Mouse (Mus musculus) C2C12 (cell line): Measurements from ENCODE around the gene Aff3. TPM values are rescaled to one million over a fixed set of nuclear protein-coding genes. Genes with fewer than 3 reads are reported as not detected.

Experiments
- H3K27me3 ChIP-seq: one replicate; pipeline ENCODE4 v1.6.1; 2011; ENCODE audit not compliant: control insufficient read depth, insufficient read depth, insufficient read length
- H3K36me3 ChIP-seq: one replicate; pipeline ENCODE4 v1.6.1; 2011; ENCODE audit not compliant: control insufficient read depth, insufficient read depth
- H3K4me3 ChIP-seq: one replicate; pipeline ENCODE4 v1.5.1; 2011; ENCODE audit warnings: mild to moderate bottlenecking, control low read depth; ENCODE audit not compliant: poor library complexity, insufficient read depth, severe bottlenecking
- H3K79me2 ChIP-seq: one replicate; pipeline ENCODE4 v1.6.1; 2011; ENCODE audit not compliant: control insufficient read depth, insufficient read depth
- H3K79me3 ChIP-seq: one replicate; pipeline ENCODE4 v1.6.1; 2011; ENCODE audit warnings: low read depth, control low read depth
- H3ac ChIP-seq: one replicate; pipeline ENCODE3; 2011; ENCODE audit warnings: low read depth; ENCODE audit not compliant: control insufficient read depth, insufficient read length
- CEBPB ChIP-seq: IDR thresholded peaks from one replicate; pipeline ENCODE4 v1.6.1; 2011; ENCODE audit warnings: low read depth, mild to moderate bottlenecking, control low read depth, moderate library complexity
- CTCF ChIP-seq: IDR thresholded peaks from one replicate; pipeline ENCODE4 v1.5.1; 2011; ENCODE audit not compliant: control insufficient read depth, insufficient read depth, insufficient read length
- FOSL1 ChIP-seq: IDR thresholded peaks from one replicate; pipeline ENCODE4 v1.8.0; 2011; ENCODE audit warnings: mild to moderate bottlenecking, low read length; ENCODE audit not compliant: poor library complexity, insufficient read depth, severe bottlenecking
- MAX ChIP-seq: IDR thresholded peaks from one replicate; pipeline ENCODE4 v1.6.1; 2011; ENCODE audit warnings: mild to moderate bottlenecking, control low read depth
- MYOD1 ChIP-seq: IDR thresholded peaks from one replicate; pipeline ENCODE4 v1.6.1; 2011; ENCODE audit warnings: low read depth; ENCODE audit not compliant: control insufficient read depth, insufficient read length
- MYOG ChIP-seq: IDR thresholded peaks from one replicate; pipeline ENCODE4 v1.6.1; 2011; ENCODE audit not compliant: control insufficient read depth, insufficient read length; ENCODE audit errors: extremely low read depth
- USF1 ChIP-seq: IDR thresholded peaks from one replicate; pipeline ENCODE4 v1.6.1; 2011; ENCODE audit warnings: low read depth, mild to moderate bottlenecking, control low read depth, moderate library complexity
- polyA plus RNA-seq: library from polyadenylated mRNA; unstranded; fragments of >200 nt; fragmentation: generic; extraction: Trizol; gene quantifications from one replicate; pipeline ENCODE4 v1.2.1, GENCODE M21; 2012; ENCODE audit warnings: missing spikeins

The Aff3 gene
- polyA plus RNA-seq, 1 experiment: not detected

DNA sequence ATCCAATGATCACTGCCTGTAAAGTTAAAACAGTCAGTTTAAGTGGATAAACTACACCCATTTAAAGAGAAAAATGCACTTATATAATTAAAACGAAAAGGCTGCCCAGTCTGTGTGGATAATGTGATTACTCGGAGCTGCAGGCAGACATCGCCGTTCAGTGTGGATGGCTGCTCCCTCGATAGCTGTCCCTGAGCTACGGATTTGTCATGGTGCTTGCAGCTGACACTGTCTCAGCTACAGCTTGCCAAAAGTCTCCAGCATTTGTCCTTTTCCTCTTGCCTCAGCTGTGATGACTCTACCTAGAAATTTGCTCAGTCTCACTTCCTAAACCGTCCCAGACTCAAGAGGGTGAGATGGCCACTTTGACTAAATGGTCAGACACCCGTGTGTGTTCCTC is 401.5 kb downstream of the Aff3 start:
- no peak for TF ChIP-seq MYOD1
- no peak for TF ChIP-seq CEBPB
- no peak for TF ChIP-seq FOSL1
- no peak for TF ChIP-seq USF1
- no peak for TF ChIP-seq CTCF
- TF ChIP-seq MAX: no peak
- no peak for TF ChIP-seq MYOG
- no peaks in the 10 kb centered on the region for H3K79me2 ChIP-seq
- no peak overlapping the region for H3K4me3 ChIP-seq
- no peaks in the 10 kb centered on the region for H3K36me3 ChIP-seq
- H3ac ChIP-seq: no peak overlapping the region
- H3K27me3 ChIP-seq: no peaks in the 10 kb centered on the region
- no peaks in the 10 kb centered on the region for H3K79me3 ChIP-seq

DNA sequence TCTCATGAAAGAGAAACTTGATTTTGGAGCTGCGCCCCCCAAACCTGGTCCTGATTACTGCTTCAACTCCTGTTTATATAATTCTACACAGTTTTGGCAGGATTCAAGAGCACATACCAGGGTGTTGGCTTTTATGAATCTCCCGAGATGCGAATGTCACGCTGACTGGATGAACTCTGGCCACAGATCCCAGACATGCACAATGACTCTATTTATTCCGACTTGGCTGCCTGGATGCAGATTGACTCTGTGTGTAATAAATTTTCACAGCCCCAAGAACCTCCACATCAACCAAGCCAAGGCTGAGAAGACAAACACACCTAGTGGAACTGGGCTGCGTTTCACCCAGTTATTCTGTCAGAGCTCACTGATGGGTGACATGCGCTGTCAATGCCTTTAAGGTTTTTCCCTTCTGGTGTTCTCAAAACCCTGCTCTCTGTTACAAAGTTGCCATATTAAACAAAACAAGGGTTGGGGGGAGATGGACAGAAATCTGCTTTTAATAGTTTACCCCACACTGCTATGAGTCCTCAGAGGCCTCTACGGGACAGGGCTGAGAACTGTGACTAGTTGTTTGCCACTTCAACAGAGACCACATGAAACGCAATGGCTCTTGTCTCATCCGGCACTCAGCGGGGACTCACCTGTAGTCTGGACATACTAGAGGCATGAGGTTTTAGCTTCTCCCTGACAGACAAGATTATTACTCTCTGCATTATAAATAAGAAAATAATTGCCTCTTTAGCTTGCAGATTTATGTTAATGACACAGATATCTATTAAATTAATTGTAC is 402.2 kb downstream of the Aff3 start:
- Histone ChIP-seq H3K4me3 (no peak overlapping the region), H3ac (no peak overlapping the region), H3K36me3 (no peaks in the 10 kb centered on the region), H3K79me2 (no peaks in the 10 kb centered on the region), H3K27me3 (no peaks in the 10 kb centered on the region), H3K79me3 (no peaks in the 10 kb centered on the region)
- TF ChIP-seq MYOD1: no peak

DNA sequence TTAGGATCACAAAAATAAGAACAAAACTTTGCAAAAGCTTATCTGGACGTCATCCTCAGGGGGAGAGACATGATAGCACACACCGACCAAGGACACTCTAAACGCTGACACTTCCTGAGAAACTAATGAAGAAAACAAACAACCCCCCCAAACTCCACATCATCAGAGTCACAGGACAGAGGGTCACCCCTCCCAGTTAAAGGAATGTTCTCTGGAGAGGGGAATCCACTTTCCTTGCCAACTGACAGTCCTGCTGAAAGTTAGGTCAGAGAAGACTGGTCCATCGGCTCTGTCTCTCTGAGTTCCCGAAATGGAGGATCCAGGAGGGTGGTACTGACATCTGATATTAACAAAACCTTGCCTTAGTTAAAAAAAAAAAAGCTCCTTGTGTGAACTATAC is 403.7 kb downstream of the Aff3 start:
- Histone ChIP-seq H3K4me3 (no peak overlapping the region), H3ac (no peak overlapping the region), H3K79me3 (no peaks in the 10 kb centered on the region), H3K27me3 (no peaks in the 10 kb centered on the region), H3K79me2 (no peaks in the 10 kb centered on the region), H3K36me3 (no peaks in the 10 kb centered on the region)
- no peak for TF ChIP-seq CTCF
- no peak for TF ChIP-seq MAX
- TF ChIP-seq CEBPB: no peak

DNA sequence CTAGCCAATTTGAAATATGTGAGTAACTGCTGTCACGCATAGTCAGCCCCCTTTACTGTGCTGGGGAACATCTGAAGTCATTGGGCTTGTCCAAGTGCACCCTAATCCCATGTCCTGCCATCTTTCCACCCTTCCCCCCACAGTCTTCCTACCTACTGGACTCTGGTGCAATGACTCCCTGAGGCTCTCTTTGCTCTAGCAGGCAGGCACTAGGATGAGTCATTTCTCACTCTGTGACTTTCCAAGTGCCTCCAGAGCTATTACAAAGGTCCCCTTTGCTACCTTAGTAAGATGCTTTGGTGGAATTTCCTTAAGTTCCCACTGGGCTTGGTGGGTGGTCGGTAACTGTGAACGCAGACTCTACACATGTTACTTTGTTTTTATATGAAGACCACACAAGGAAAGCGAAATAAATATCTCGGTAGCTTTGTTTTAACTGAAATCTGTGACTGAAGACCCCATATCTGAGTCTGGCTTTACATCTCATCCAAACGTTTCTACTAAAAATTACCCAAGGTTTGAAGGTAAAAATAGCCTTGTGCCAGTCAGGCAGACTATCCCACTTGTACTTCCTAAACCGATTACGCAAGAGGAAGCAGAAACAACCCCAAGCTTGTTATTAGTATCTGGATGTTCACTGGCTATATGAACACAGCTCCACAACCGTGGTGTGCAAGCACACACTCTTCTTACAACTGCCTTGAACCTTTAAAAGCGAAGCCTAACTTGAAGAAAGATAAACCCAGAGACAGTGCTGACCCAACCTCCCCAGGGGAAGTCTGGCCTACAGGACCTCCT is 405.0 kb downstream of the Aff3 start:
- no peaks in the 10 kb centered on the region for H3K36me3 ChIP-seq
- H3K4me3 ChIP-seq: no peak overlapping the region
- TF ChIP-seq CEBPB (peak; percentile 47), MYOD1 (no peak)
- no peaks in the 10 kb centered on the region for H3K27me3 ChIP-seq
- no peak overlapping the region for H3ac ChIP-seq
- H3K79me2 ChIP-seq: no peaks in the 10 kb centered on the region
- H3K79me3 ChIP-seq: no peaks in the 10 kb centered on the region

DNA sequence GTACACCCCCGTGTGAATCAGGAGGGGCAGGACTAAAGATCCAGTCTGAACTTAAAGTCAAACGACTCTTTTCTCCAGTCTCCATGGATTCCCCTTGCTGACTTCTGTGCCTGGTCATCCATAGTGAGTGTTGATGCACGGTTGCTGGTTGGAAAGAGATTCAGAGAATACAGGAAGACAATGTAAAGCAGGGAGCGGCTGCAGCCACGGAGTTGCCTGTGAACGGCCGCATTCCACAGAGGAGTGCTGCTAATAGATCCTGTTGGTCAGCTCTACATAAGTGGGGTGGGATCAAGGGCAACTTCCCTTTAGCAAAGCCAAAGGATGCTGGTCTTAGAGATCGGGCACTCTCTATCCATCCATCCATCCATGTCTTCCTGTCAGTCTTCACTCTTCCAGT is 410.3 kb downstream of the Aff3 start:
- no peaks in the 10 kb centered on the region for H3K36me3 ChIP-seq
- H3K79me3 ChIP-seq: no peaks in the 10 kb centered on the region
- no peaks in the 10 kb centered on the region for H3K79me2 ChIP-seq
- no peak overlapping the region for H3ac ChIP-seq
- no peak overlapping the region for H3K4me3 ChIP-seq
- TF ChIP-seq MYOD1: no peak
- no peak for TF ChIP-seq MAX
- no peak for TF ChIP-seq USF1
- no peak for TF ChIP-seq MYOG
- TF ChIP-seq CTCF: no peak
- no peak for TF ChIP-seq FOSL1
- TF ChIP-seq CEBPB: no peak
- H3K27me3 ChIP-seq: no peaks in the 10 kb centered on the region

DNA sequence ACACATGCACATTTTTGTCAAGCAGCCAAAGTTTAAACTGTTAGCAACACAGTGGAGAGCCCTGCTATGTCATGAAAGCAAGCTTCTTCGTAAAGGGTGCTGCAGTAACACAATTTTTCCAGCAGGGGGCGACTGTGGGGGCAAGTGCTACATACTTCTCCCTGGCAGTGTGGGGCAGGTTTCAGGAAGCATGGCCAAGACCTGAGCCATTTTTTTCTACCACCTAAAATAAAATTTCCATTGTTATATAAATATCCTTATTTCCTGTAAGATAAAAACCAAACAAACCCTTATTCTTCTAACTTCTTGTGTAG is 412.0 kb downstream of the Aff3 start:
- Histone ChIP-seq H3K4me3 (no peak overlapping the region), H3K36me3 (no peaks in the 10 kb centered on the region), H3K27me3 (no peaks in the 10 kb centered on the region), H3K79me3 (no peaks in the 10 kb centered on the region), H3K79me2 (no peaks in the 10 kb centered on the region), H3ac (no peak overlapping the region)
- TF ChIP-seq MYOG: no peak
- no peak for TF ChIP-seq MAX
- no peak for TF ChIP-seq MYOD1
- no peak for TF ChIP-seq USF1
- TF ChIP-seq CTCF: no peak
- no peak for TF ChIP-seq CEBPB
- TF ChIP-seq FOSL1: no peak
